Mouse (Mus musculus) A20 (cell line): ENCODE measurements around the gene Htra1.

Source experiments
- DNase-seq: peaks from one replicate; pipeline ENCODE4 v3.0.0-alpha.2; 2011; ENCODE audit warnings: low read depth, low spot score

Gene Htra1

DNA sequence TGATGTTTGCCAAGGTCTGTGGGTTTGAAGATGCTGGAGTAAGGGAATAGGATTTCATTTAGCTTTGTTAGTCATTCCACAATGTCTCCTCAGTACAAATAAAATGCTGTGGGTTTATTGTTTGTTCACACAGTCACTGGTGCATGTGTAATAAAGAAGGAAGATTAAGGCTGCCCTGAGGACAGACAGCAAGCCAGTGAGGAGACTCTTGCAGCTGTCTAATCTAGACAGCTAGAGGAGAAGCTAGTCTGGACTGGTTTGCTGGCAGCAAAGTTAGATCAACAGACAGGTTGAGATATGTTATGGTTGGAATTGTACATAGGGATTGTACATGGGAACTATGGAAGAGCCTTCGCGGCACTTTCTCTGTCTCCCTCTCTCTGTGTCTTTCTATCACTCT is 71.3 kb downstream of the Htra1 start:
- DNase-seq, result no peak

DNA sequence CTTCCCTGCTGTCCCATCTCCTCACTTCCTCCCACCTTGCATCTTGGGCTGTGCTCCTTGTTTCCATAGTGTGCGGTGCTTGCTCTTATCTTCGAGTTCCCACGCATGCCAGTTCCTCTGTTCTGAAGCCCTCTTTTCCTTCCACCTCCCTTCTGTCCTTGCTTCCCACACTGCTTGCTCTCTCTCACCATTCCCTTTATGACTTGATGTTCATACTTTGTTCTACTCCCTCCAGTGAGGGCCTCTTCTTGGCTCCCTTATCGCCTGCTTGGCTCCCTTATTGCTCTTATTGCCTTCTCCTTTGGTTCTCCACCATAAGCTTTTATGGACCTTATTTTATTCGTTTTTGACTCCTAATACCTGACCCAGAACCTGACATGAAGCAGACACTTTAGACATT is 73.3 kb downstream of the Htra1 start:
- DNase-seq, result no peak

DNA sequence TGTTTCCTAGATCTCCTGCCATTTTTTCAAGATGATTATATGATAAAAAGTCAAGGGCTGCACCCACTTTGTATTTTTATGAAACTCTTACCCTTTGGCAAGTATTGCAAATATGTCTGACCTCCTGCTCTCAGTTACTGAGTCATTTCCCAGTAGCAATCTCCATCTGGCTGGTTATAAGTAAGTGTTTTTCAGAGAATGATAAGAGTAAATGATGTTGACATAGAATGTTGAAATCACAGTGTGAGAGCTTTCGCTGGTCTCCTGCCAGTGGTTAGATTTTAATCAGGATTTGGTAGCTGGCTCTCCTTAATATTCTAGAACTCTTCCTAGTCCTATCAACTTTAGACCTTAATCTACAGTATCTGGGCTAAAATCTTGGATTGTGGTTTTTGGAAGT is 76.0 kb downstream of the Htra1 start:
- no peak for DNase-seq

DNA sequence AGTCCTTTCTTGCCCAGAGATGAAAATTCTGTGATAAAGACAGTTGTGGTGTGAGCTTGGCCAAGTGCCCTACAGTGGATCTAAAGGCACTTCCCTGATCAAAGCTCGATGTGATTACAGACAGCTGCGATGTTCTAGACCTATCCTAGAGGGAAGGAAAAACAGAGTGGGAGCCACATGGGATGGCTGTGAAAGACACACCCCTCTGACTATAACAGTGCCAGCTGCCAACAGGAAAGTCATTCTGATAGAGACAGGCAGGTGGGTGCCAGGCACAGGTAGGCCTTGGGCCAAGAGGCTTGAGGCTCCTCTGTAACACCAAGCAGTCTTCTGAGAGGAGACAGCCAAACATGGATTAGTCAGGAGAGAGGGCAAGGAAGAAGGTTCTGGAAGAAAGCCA is 83.3 kb downstream of the Htra1 start:
- DNase-seq, result no peak

DNA sequence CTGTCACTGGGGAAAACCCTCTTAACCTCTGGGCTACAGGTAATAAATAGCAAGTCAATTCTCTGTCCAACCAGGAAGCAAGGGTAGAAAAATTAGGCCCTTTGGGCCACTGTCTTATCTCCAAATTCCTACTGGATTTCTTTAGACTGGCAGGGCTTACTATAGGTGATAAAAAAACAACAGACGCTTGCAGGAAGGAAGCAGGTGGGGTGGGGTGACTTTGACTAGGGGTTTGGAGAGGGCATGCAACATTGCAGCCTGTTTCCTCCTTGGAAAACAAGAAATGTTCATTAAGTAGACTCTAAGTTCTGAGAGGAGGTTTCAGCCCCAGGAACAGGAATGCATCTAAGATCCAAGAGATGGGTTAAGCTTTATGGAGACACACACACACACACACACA is 88.9 kb downstream of the Htra1 start:
- DNase-seq, result no peak

DNA sequence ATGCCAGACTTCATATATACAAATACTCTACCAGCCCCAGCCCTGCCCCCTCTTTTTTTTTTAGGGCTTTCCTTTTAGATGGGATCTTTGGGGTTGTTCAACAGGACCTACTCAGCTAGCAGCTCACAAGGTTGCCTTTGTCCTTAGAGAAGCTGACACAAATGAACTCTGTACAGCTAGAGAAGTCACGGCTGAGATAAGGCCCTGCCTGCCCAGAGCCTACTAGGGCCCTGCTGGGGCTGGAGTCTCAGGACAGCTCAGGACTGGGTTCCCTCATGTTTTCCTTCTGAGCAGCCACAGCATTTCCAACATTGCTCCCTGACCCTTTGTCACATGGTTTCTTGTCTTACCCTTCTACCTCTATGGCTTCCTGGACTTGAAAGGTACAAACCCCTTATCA is 91.6 kb downstream of the Htra1 start:
- no peak for DNase-seq

DNA sequence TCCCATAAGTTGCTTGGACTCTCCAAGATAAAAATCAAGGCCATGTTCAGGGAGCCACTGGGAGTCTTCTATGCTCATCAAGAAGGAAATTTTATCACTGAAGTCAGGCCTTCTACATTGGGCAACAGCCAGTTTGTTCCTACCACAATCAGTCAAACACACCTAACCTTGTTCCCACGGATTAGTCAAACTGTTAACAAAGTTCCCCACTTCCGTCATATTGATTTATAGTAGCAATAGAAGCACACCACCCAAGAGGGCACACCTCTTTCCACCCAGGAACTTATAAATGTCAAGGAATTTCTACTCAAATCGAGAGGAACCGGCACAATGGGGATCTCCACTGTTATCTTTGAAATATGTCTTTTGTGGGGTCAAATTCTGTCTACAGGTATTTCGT is 95.8 kb downstream of the Htra1 start, which contains the start of gene Dmbt1:
TSS of gene Dmbt1 (plus strand) at position 299 of the 400 bp plus-strand sequence.
- no peak for DNase-seq
